Mouse (Mus musculus) small intestine, adult 2 months (tissue): ENCODE measurements at regions not wholly inside any gene's neighbourhood (a gene's known extent, or its start where the extent isn't known, plus 50 kb on each side); places are given as distances from the start of the nearest gene placed in this dataset.

ENCODE experiments used
- H3K27ac ChIP-seq: fragments of 200-500 bp; 2 replicates; pipeline ENCODE4 v1.5.1; 2012; ENCODE audit warnings: low read depth, low read length, control low read depth, inconsistent platforms; ENCODE audit not compliant: insufficient read depth
- H3K27me3 ChIP-seq: fragments of 200-500 bp; 2 replicates; pipeline ENCODE4 v1.6.1; 2012; ENCODE audit warnings: mild to moderate bottlenecking, moderate library complexity, low read length, inconsistent platforms; ENCODE audit not compliant: control insufficient read depth, insufficient read depth
- H3K36me3 ChIP-seq: fragments of 200-500 bp; 2 replicates; pipeline ENCODE4 v1.6.1; 2012; ENCODE audit warnings: mild to moderate bottlenecking, low read length, control low read depth, inconsistent platforms; ENCODE audit not compliant: control insufficient read depth, insufficient read depth
- H3K4me1 ChIP-seq: fragments of 200-500 bp; 2 replicates; pipeline ENCODE4 v1.6.1; 2012; ENCODE audit warnings: low read length, inconsistent platforms, mixed read lengths; ENCODE audit not compliant: control insufficient read depth, insufficient read depth, insufficient read length
- H3K4me3 ChIP-seq: fragments of 200-500 bp; 2 replicates; pipeline ENCODE4 v1.5.1; 2012; ENCODE audit warnings: low read depth, mild to moderate bottlenecking, control low read depth, inconsistent platforms, low read length, moderate library complexity
- CTCF ChIP-seq: fragments of 200-500 bp; IDR thresholded peaks from 2 replicates; pipeline ENCODE4 v1.5.1; 2012; ENCODE audit warnings: low read depth, mild to moderate bottlenecking, control low read depth, inconsistent platforms, low read length, moderate library complexity, mixed read lengths; ENCODE audit not compliant: insufficient replicate concordance, insufficient read length; ENCODE audit errors: extremely low read depth
- POLR2A ChIP-seq: fragments of 200-500 bp; IDR thresholded peaks from 2 replicates; pipeline ENCODE4 v1.6.1; 2012; ENCODE audit warnings: low read depth, mild to moderate bottlenecking, control low read depth, inconsistent platforms, low read length, moderate library complexity
- WGBS: fragments of 180-500 bp; shearing (Covaris S2); methylation state at CpG from one replicate; pipeline ENCODE4 v1.1.7; 2018; 5-methylcytosine and 5-hydroxymethylcytosine counted together

DNA sequence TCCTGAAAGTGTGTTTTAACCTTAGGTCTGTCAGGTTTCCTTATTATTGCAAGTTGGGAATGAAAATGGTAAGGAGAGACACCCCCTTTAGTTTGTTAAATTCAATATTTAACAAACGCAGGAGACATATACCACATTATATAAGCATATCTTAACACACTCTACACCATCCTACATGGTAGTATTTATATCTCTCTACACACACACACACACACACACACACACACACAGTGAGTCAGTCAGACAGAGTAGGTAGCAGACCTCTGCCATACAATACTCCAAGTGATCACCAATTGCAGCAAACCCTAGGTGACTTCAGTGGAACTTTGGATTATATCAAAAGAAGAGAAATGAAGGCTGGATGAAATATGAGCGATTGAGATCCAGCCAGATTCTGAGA is 468.2 kb upstream of the Id2 start:
- WGBS, result 80% methylated on average over 2 of the region's 2 CpGs
- TF ChIP-seq CTCF, result no peak
- TF ChIP-seq POLR2A, result no peak
- no peak overlapping the region for H3K4me3 ChIP-seq
- no peaks in the 10 kb centered on the region for H3K36me3 ChIP-seq
- H3K27ac ChIP-seq, result no peak overlapping the region
- no peaks in the 10 kb centered on the region for H3K27me3 ChIP-seq
- H3K4me1 ChIP-seq, result no peaks in the 10 kb centered on the region

DNA sequence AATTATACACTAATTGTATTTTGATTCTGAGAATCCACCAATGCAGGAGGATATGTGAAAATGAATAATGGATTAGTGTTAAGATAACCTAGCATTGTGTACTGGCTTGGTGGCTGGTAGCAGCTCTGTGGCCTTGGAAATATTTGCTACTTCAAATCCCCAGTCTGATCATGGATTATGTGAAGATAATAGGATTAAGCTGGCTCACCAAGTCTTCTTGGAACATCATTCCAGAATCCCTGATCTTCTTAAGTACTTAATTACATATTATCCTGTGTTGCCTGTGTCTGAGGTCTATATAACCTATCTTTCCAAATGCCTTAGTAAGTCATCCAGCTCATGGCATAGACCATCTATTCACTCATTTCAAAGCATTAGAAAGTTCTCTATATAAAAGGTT is 462.7 kb upstream of the Id2 start:
- Histone ChIP-seq H3K27me3 (no peaks in the 10 kb centered on the region), H3K4me3 (no peak overlapping the region), H3K4me1 (no peaks in the 10 kb centered on the region), H3K27ac (no peak overlapping the region), H3K36me3 (no peaks in the 10 kb centered on the region)
- TF ChIP-seq CTCF (no peak), POLR2A (no peak)

DNA sequence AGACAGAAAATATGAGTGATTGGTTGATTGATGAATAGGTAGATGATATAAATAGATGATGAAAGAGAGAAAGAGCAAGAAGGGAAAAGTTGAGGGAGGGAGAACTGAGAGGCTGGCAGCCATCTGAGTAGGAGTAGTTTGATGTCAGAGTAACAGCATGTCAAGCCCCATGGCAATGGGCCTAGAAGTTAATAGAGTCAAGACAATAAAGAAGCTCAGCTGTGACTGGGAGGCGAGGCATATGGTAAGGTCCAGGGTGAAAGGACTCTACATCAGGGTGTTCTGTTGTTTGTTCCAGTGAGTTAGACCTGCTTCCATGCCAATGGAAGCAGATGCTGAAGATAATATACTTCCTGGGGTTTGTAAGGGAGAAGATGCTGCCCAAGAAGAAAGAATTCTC is 456.7 kb upstream of the Id2 start:
- TF ChIP-seq POLR2A, result no peak
- no peak for TF ChIP-seq CTCF
- Histone ChIP-seq H3K4me3 (no peak overlapping the region), H3K36me3 (no peaks in the 10 kb centered on the region), H3K27me3 (no peaks in the 10 kb centered on the region), H3K27ac (no peak overlapping the region), H3K4me1 (no peaks in the 10 kb centered on the region)
- WGBS, result 69% methylated on average over 1 of the region's 1 CpGs

DNA sequence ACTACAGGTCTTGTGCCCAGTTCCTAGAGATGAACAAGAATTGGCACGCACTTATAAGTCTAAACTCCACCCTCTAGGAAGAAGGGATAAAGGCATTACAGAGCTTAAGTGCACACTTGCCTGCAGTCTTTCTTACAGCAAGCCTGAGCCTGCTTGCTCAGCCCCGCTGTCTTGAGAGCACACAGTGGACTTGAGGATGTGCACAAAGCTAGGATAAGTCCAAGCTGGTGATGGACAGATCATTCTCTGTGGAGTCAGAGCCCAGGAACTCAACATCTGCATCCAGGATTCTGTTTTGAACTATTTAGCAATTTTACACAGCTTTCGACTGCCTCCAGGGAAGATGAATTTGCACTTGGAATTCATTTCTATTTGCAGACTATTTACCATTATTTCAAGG is 452.8 kb upstream of the Id2 start:
- Histone ChIP-seq H3K4me3 (no peak overlapping the region), H3K36me3 (no peaks in the 10 kb centered on the region), H3K4me1 (no peaks in the 10 kb centered on the region), H3K27ac (no peak overlapping the region), H3K27me3 (no peaks in the 10 kb centered on the region)
- WGBS, result 85% methylated on average over 3 of the region's 3 CpGs
- TF ChIP-seq POLR2A (no peak), CTCF (no peak)

DNA sequence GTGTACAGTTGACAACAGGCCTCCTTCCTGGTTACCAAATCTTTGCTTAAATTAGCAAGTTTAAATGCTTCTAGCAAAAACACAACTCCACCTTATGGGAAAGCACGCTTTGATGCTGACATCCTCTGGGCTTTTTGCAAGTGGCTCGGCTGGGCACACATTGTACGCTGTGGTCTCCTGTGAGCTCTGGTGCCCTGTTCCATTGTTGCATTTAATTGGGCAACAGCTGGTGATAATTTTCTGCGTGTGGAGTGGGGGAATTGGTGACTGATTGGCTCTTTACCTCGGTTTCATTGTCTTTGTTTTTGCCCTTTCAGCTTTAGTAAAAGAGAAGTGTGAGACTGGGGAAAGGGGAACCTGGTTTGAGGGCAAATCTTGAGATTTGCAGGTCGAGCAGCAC is 447.3 kb upstream of the Id2 start:
- H3K4me3 ChIP-seq, result no peak overlapping the region
- no peaks in the 10 kb centered on the region for H3K36me3 ChIP-seq
- no peaks in the 10 kb centered on the region for H3K4me1 ChIP-seq
- TF ChIP-seq POLR2A (no peak), CTCF (no peak)
- WGBS, result 66% methylated on average over 6 of the region's 6 CpGs
- no peaks in the 10 kb centered on the region for H3K27me3 ChIP-seq
- H3K27ac ChIP-seq, result no peak overlapping the region

DNA sequence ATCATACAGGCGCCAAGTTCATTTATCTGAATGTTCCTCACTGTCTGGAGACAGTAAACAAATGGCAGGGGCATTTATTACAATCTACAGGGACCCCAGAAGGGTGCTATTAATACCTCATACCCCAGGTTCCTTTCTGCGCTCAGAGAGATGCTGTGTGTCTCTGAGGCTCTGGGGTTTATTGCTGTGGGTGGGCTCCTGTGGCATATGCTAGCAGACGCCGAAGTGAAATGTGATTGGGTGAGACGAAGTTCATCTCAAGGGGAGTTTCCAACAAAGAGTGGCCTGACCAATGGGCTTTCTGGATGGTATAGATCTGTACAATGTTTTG is 437.6 kb upstream of the Id2 start:
- no peaks in the 10 kb centered on the region for H3K36me3 ChIP-seq
- H3K27ac ChIP-seq, result no peak overlapping the region
- no peaks in the 10 kb centered on the region for H3K27me3 ChIP-seq
- no peaks in the 10 kb centered on the region for H3K4me1 ChIP-seq
- 38% methylated on average over 5 of the region's 5 CpGs for WGBS
- no peak for TF ChIP-seq CTCF
- no peak for TF ChIP-seq POLR2A
- no peak overlapping the region for H3K4me3 ChIP-seq

DNA sequence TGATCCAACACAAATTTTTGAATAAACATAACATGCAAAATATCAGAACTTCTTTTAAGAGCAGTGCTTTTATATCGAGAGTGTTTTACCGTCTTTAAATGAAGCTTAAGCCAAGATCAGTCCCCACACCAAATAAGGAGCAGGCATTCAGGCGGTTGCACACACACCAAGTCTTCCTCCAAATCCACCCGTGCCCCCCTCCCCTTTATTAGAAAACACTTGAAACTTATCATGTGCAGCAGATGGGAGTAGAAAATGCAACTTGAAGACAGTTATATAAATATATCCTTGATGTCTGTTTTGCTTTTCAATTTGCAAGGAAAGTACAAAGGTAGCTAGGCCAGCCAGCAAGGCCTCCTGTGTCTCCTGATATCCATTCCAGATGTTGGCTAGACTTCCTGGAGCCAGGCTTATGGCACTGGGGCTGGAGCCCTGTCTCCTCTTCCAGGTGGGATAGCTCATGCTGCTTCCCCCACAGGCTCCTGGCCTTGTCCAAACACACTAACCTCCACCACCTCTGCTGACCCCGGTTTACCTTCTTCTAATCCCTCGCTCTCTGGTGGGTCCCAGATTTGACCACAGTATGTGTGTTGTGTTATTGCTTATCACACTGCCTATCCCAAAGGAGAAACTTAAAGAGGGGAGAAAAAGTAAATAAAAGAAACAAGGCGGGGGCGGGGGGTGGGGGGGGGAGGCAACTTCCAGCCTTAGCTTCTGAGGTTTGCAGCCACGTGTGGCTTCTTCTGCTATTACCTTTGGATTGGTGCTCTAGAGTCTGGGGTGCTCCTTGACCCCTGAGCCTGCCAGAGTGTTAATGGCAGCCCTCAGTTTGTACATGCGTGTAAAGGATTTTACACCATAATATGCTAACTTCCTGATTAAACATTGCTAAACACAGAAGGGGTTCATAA is 437.0 kb upstream of the Id2 start:
- no peak for TF ChIP-seq CTCF
- no peak for TF ChIP-seq POLR2A
- no peaks in the 10 kb centered on the region for H3K36me3 ChIP-seq
- H3K27me3 ChIP-seq, result no peaks in the 10 kb centered on the region
- no peak overlapping the region for H3K27ac ChIP-seq
- H3K4me3 ChIP-seq, result no peak overlapping the region
- WGBS, result 54% methylated on average over 10 of the region's 10 CpGs
- no peaks in the 10 kb centered on the region for H3K4me1 ChIP-seq
